Mouse (Mus musculus) spleen, adult 2 months (tissue): ENCODE results near the gene Epn3. TPM values are rescaled to one million over a fixed set of nuclear protein-coding genes. Genes with fewer than 3 reads are reported as not detected.

ENCODE experiments used
- DNase-seq, 2 experiments: peaks; one replicate each; pipeline versions ENCODE4 v3.0.0 to v3.0.0-alpha.2; 2012 to 2021; ENCODE audit warnings: low spot score in 2 of 2, low read depth in 1 of 2
- H3K27ac ChIP-seq: fragments of 200-500 bp; 2 replicates; pipeline ENCODE4 v1.5.1; 2012; ENCODE audit warnings: low read length, inconsistent platforms; ENCODE audit not compliant: insufficient read depth
- H3K27me3 ChIP-seq: fragments of 200-500 bp; 2 replicates; pipeline ENCODE4 v1.6.1; 2012; ENCODE audit warnings: mild to moderate bottlenecking, moderate library complexity, low read length, inconsistent platforms; ENCODE audit not compliant: control insufficient read depth, insufficient read depth
- H3K36me3 ChIP-seq: fragments of 200-500 bp; 2 replicates; pipeline ENCODE4 v1.6.1; 2012; ENCODE audit warnings: mild to moderate bottlenecking, low read length, inconsistent platforms; ENCODE audit not compliant: control insufficient read depth, insufficient read depth
- H3K4me1 ChIP-seq: fragments of 200-500 bp; 2 replicates; pipeline ENCODE4 v1.6.1; 2011; ENCODE audit warnings: inconsistent platforms; ENCODE audit not compliant: control insufficient read depth, insufficient read depth, insufficient read length
- H3K4me3 ChIP-seq: fragments of 200-500 bp; 2 replicates; pipeline ENCODE4 v1.5.1; 2011; ENCODE audit warnings: mild to moderate bottlenecking, inconsistent platforms; ENCODE audit not compliant: insufficient read depth, insufficient read length; ENCODE audit errors: extremely low read depth
- CTCF ChIP-seq: fragments of 200-500 bp; IDR thresholded peaks from 2 replicates; pipeline ENCODE4 v1.5.1; 2011; ENCODE audit warnings: mild to moderate bottlenecking, inconsistent platforms; ENCODE audit not compliant: insufficient read depth, insufficient read length, insufficient replicate concordance; ENCODE audit errors: extremely low read depth
- POLR2A ChIP-seq: fragments of 200-500 bp; IDR thresholded peaks from 2 replicates; pipeline ENCODE4 v1.6.1; 2011; ENCODE audit warnings: low read depth, low read length, inconsistent platforms
- WGBS: fragments of 180-500 bp; shearing (Covaris S2); methylation state at CpG from one replicate; pipeline ENCODE4 v1.1.7; 2018; 5-methylcytosine and 5-hydroxymethylcytosine counted together
- polyA plus RNA-seq: library from polyadenylated mRNA; depleted of rRNA; stranded (reverse); fragments of >200 nt; gene quantifications from 2 replicates; pipeline ENCODE4 v1.2.3, GENCODE M21; 2012

Epn3 gene
- polyA plus RNA-seq, 1 experiment: 0.23 TPM

DNA sequence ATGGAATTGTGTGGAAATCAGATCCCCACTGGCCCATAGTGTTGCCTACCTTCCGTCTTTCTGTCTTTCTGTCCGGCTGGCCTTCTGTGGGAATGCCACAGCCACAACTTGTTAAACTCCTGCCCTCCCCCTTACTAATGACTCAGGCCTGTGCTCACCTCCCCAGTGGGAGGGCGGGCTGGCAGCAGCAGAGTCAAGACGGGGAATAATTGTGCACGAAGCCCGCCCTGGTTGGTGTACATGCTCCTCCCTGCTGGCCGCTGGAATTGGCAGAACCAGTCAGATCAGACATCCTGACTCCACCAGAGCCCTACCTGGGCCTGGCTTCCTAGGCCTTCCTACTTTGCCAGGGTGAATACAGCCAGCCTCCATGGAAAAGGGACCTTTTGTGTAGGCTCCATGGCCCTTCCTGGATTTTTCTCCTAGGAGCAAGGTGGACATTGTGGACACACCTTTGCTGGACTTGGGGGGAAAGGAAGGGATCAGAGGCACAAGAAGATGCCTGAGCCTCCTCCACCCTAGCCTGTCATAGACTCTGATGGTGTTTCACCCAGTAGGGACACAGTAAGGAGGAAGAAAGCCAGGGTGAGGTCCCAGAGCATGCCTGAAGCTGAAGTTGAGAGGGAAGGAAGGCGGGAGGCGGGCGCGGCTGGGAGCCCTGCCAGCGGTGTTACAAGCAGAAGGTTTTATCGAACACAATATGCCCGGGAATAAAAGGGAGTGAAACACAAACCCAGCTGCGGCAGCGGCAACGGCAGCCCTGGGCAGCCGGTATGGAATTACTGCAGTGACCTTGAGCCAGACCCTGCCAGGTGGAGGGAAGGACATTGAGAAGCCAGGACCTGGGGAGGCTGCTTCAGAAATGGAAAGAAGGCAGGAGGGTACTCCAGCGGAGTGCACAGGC lies 1.4 kb downstream of the Epn3 start:
- DNase-seq: no peak
- peaks cover 6% of the 10 kb centered on the region; the same call in 1 of the 2 replicates for H3K27me3 ChIP-seq
- H3K27ac ChIP-seq: no peak overlapping the region

DNA sequence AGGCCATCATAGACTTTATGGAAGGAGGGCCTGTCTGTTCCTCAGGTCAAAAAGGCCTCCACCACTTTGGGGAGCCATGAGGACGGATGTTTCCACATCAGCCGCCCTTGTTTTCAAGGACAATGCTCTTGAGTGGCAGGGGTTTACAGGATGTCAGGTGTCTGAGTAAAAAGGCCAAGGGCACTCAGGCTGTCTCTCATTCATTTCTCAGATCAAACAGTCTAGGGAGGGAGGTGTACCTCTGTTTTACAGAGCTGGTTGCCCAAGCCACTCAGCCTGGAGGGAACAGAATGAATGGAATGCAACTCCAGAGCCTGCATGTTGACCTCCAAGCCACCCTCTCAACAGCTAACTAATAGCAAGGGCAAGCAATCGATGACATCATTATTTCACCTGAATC lies 4.4 kb downstream of the Epn3 start:
- TF ChIP-seq CTCF (no peak), POLR2A (no peak)
- peaks cover 9% of the 10 kb centered on the region; the same call in 1 of the 2 replicates for H3K27me3 ChIP-seq
- H3K27ac ChIP-seq: no peak overlapping the region
- H3K36me3 ChIP-seq: no peaks in the 10 kb centered on the region
- peaks cover 5% of the 10 kb centered on the region; the same call in 1 of the 2 replicates for H3K4me1 ChIP-seq
- no peak for DNase-seq
- H3K4me3 ChIP-seq: no peak overlapping the region
- 89% methylated on average over 3 of the region's 3 CpGs for WGBS

More for the DNA sequence above, 1.4 kb downstream of the Epn3 start:
- Histone ChIP-seq H3K36me3 (no peaks in the 10 kb centered on the region), H3K4me1 (no peaks in the 10 kb centered on the region), H3K4me3 (no peak overlapping the region)
- TF ChIP-seq POLR2A (no peak), CTCF (no peak)
- WGBS: 36% methylated on average over 19 of the region's 19 CpGs

GRCm38 (mm10) chr11:94491749-94492099 lies 8.1 kb downstream of the Epn3 start:
- 34% methylated on average over 7 of the region's 7 CpGs for WGBS
- 0 out of 2 replicates have a peak, but pooled peaks cover 4% of the 10 kb centered on the region for H3K27me3 ChIP-seq
- no peak for DNase-seq
- H3K4me3 ChIP-seq: no peak overlapping the region
- peaks cover 5% of the 10 kb centered on the region; the same call in 1 of the 2 replicates for H3K4me1 ChIP-seq
- no peak overlapping the region for H3K27ac ChIP-seq
- H3K36me3 ChIP-seq: no peaks in the 10 kb centered on the region
- TF ChIP-seq POLR2A (no peak), CTCF (no peak)

GRCm38 (mm10) chr11:94491035-94491748 lies 8.6 kb downstream of the Epn3 start:
- Histone ChIP-seq H3K27me3 (0 out of 2 replicates have a peak, but pooled peaks cover 4% of the 10 kb centered on the region), H3K4me3 (no peak overlapping the region), H3K27ac (no peak overlapping the region), H3K36me3 (no peaks in the 10 kb centered on the region), H3K4me1 (peaks cover 5% of the 10 kb centered on the region; the same call in 1 of the 2 replicates)
- no peak for TF ChIP-seq POLR2A
- TF ChIP-seq CTCF: no peak
- no peak for DNase-seq
- 4% methylated on average over 55 of the region's 55 CpGs for WGBS

DNA sequence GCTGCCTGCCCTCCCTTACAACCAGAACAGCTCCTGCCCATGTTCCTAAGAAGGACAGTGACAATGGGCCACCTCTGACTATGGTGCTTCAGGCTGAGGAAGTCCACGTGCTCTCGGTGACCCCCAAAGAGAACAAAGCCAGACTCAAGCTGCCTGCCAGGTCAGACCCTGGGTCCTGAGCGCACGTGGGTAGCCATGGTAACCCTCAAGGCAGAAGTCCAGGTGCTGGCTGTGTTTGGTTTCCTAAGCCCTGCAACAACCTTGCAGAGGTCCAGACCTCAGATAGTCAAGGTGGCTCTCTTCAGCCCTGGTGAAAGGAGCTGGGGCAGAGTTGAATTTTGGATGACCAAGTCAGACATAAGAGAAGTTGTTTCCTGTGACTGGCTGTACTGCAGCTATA lies 10.0 kb downstream of the Epn3 start:
- Histone ChIP-seq H3K27me3 (0 out of 2 replicates have a peak, but pooled peaks cover 4% of the 10 kb centered on the region), H3K4me3 (no peak overlapping the region), H3K4me1 (peaks cover 5% of the 10 kb centered on the region; the same call in 1 of the 2 replicates), H3K36me3 (no peaks in the 10 kb centered on the region), H3K27ac (no peak overlapping the region)
- 50% methylated on average over 4 of the region's 4 CpGs for WGBS
- no peak for DNase-seq
- no peak for TF ChIP-seq POLR2A
- TF ChIP-seq CTCF: no peak

GRCm38 (mm10) chr11:94488767-94489533 lies 10.8 kb downstream of the Epn3 start:
- 91% methylated on average over 11 of the region's 11 CpGs for WGBS
- no peak overlapping the region for H3K4me3 ChIP-seq
- TF ChIP-seq POLR2A (no peak), CTCF (no peak)
- H3K4me1 ChIP-seq: peaks cover 5% of the 10 kb centered on the region; the same call in 1 of the 2 replicates
- no peak overlapping the region for H3K27ac ChIP-seq
- no peaks in the 10 kb centered on the region for H3K36me3 ChIP-seq
- no peak for DNase-seq
- H3K27me3 ChIP-seq: 0 out of 2 replicates have a peak, but pooled peaks cover 4% of the 10 kb centered on the region
